Mouse (Mus musculus): ENCODE measurements around the gene Rgs7bp. TPM values are rescaled to one million over a fixed set of nuclear protein-coding genes. Genes with fewer than 3 reads are reported as not detected.
A peak's percentile ranks its signal among the peaks of the same experiment; 100 is the strongest.

Gene Rgs7bp
- polyA plus RNA-seq, 1 experiment from 2014 or later, result 0.31 TPM

- H3K4me2 ChIP-seq (ENCODE audit: low read depth, low read length), result peak overlapping the region; percentile 69
- H3K27ac ChIP-seq (ENCODE audit: low read length), result no peak overlapping the region
- no peak overlapping the region for H3K9ac ChIP-seq (ENCODE audit: low read depth, low read length)
- H3K27me3 ChIP-seq (ENCODE audit: control insufficient read depth, insufficient read depth, low read depth, low read length), result peaks cover 34% of the 10 kb centered on the region
- peak overlapping the region; percentile 56 for H3K4me3 ChIP-seq (ENCODE audit: low read depth, low read length)
- WGBS (ENCODE audit: insufficient replicate concordance), result 0% methylated on average over 8 of the region's 8 CpGs
- ATAC-seq (ENCODE audit: low read depth), result no peak
- H3K9me3 ChIP-seq (replicated peaks; ENCODE audit: control insufficient read depth, low read length), result no peaks in the 10 kb centered on the region
- H3K36me3 ChIP-seq (ENCODE audit: control insufficient read depth, insufficient read depth), result no peaks in the 10 kb centered on the region
- no peaks in the 10 kb centered on the region for H3K4me1 ChIP-seq (ENCODE audit: control insufficient read depth, low read depth, low read length)
These were observed 195 bp upstream of the Rgs7bp start for GRCm38 (mm10) chr13:105054941-105055309.

GRCm38 (mm10) chr13:105053618-105054017, 1.1 kb downstream of the Rgs7bp start:
- Histone ChIP-seq H3K4me3 (ENCODE audit: low read depth, low read length) (peak overlapping the region; percentile 56), H3K36me3 (ENCODE audit: control insufficient read depth, insufficient read depth) (no peaks in the 10 kb centered on the region), H3K27ac (ENCODE audit: low read length) (no peak overlapping the region), H3K9me3 (replicated peaks; ENCODE audit: control insufficient read depth, low read length) (no peaks in the 10 kb centered on the region), H3K4me1 (ENCODE audit: control insufficient read depth, low read depth, low read length) (no peaks in the 10 kb centered on the region), H3K9ac (ENCODE audit: low read depth, low read length) (no peak overlapping the region), H3K27me3 (ENCODE audit: control insufficient read depth, insufficient read depth, low read depth, low read length) (peaks cover 34% of the 10 kb centered on the region), H3K4me2 (ENCODE audit: low read depth, low read length) (peak overlapping the region; percentile 69)
- no peak for ATAC-seq (ENCODE audit: low read depth)
- WGBS (ENCODE audit: insufficient replicate concordance), result 6% methylated on average over 12 of the region's 12 CpGs

GRCm38 (mm10) chr13:105051432-105051831, 3.3 kb downstream of the Rgs7bp start:
- ATAC-seq (ENCODE audit: low read depth), result no peak
- Histone ChIP-seq H3K36me3 (ENCODE audit: control insufficient read depth, insufficient read depth) (no peaks in the 10 kb centered on the region), H3K27ac (ENCODE audit: low read length) (no peak overlapping the region), H3K9me3 (replicated peaks; ENCODE audit: control insufficient read depth, low read length) (no peaks in the 10 kb centered on the region), H3K4me2 (ENCODE audit: low read depth, low read length) (no peak overlapping the region), H3K27me3 (ENCODE audit: control insufficient read depth, insufficient read depth, low read depth, low read length) (peaks cover 34% of the 10 kb centered on the region), H3K9ac (ENCODE audit: low read depth, low read length) (no peak overlapping the region), H3K4me3 (ENCODE audit: low read depth, low read length) (no peak overlapping the region), H3K4me1 (ENCODE audit: control insufficient read depth, low read depth, low read length) (no peaks in the 10 kb centered on the region)
- WGBS (ENCODE audit: insufficient replicate concordance), result 13% methylated on average over 6 of the region's 6 CpGs

GRCm38 (mm10) chr13:105048662-105049061, 6.1 kb downstream of the Rgs7bp start:
- no peak overlapping the region for H3K4me3 ChIP-seq (ENCODE audit: low read depth, low read length)
- H3K9ac ChIP-seq (ENCODE audit: low read depth, low read length), result no peak overlapping the region
- peak; percentile 60 for ATAC-seq (ENCODE audit: low read depth)
- no peaks in the 10 kb centered on the region for H3K36me3 ChIP-seq (ENCODE audit: control insufficient read depth, insufficient read depth)
- H3K9me3 ChIP-seq (replicated peaks; ENCODE audit: control insufficient read depth, low read length), result no peaks in the 10 kb centered on the region
- WGBS (ENCODE audit: insufficient replicate concordance), result 13% methylated on average over 8 of the region's 8 CpGs
- H3K4me2 ChIP-seq (ENCODE audit: low read depth, low read length), result no peak overlapping the region
- H3K27ac ChIP-seq (ENCODE audit: low read length), result no peak overlapping the region
- H3K4me1 ChIP-seq (ENCODE audit: control insufficient read depth, low read depth, low read length), result no peaks in the 10 kb centered on the region
- H3K27me3 ChIP-seq (ENCODE audit: control insufficient read depth, insufficient read depth, low read depth, low read length), result peaks cover 14% of the 10 kb centered on the region

DNA sequence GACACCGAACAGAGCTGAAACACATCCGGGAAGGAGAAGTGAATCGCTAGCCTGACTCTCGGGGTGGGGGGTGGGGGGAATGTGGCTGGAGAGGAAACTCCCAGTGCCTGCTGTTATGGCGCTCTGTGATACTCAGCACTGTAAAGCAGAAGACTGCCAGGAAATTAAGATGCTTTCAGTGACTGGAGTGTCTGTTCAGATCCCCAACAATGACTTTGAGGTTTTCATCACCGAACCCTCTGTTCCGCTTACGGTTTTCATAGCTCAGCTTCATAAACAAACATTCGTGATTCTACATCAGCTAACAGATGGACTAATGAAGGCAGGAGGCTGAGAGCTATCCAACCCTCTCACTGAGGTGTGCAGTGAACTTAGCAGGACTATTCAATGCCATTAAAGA, 7.4 kb downstream of the Rgs7bp start:
- peaks cover 2% of the 10 kb centered on the region; the same call in 1 of the 2 replicates for H3K27me3 ChIP-seq (ENCODE audit: control insufficient read depth, insufficient read depth, low read depth, low read length)
- WGBS (ENCODE audit: insufficient replicate concordance), result 13% methylated on average over 9 of the region's 9 CpGs
- H3K9me3 ChIP-seq (replicated peaks; ENCODE audit: control insufficient read depth, low read length), result no peaks in the 10 kb centered on the region
- no peaks in the 10 kb centered on the region for H3K4me1 ChIP-seq (ENCODE audit: control insufficient read depth, low read depth, low read length)
- no peak overlapping the region for H3K4me2 ChIP-seq (ENCODE audit: low read depth, low read length)
- H3K9ac ChIP-seq (ENCODE audit: low read depth, low read length), result no peak overlapping the region
- ATAC-seq (ENCODE audit: low read depth), result no peak; the same call in 1 of the 2 replicates
- H3K4me3 ChIP-seq (ENCODE audit: low read depth, low read length), result no peak overlapping the region
- H3K36me3 ChIP-seq (ENCODE audit: control insufficient read depth, insufficient read depth), result no peaks in the 10 kb centered on the region
- H3K27ac ChIP-seq (ENCODE audit: low read length), result no peak overlapping the region

GRCm38 (mm10) chr13:105043882-105044281, 10.8 kb downstream of the Rgs7bp start:
- Histone ChIP-seq H3K9me3 (replicated peaks; ENCODE audit: control insufficient read depth, low read length) (no peaks in the 10 kb centered on the region), H3K27ac (ENCODE audit: low read length) (no peak overlapping the region), H3K27me3 (ENCODE audit: control insufficient read depth, insufficient read depth, low read depth, low read length) (no peaks in the 10 kb centered on the region; the same call in 1 of the 2 replicates), H3K9ac (ENCODE audit: low read depth, low read length) (no peak overlapping the region), H3K4me2 (ENCODE audit: low read depth, low read length) (no peak overlapping the region), H3K36me3 (ENCODE audit: control insufficient read depth, insufficient read depth) (no peaks in the 10 kb centered on the region), H3K4me3 (ENCODE audit: low read depth, low read length) (no peak overlapping the region), H3K4me1 (ENCODE audit: control insufficient read depth, low read depth, low read length) (no peaks in the 10 kb centered on the region)
- 50% methylated on average over 3 of the region's 3 CpGs for WGBS (ENCODE audit: insufficient replicate concordance)
- ATAC-seq (ENCODE audit: low read depth), result no peak

- WGBS (ENCODE audit: insufficient replicate concordance), result 59% methylated on average over 5 of the region's 5 CpGs
- ATAC-seq (ENCODE audit: low read depth), result no peak
- H3K4me1 ChIP-seq (ENCODE audit: control insufficient read depth, low read depth, low read length), result no peaks in the 10 kb centered on the region
These were observed 16.4 kb downstream of the Rgs7bp start for GRCm38 (mm10) chr13:105038334-105038733.

DNA sequence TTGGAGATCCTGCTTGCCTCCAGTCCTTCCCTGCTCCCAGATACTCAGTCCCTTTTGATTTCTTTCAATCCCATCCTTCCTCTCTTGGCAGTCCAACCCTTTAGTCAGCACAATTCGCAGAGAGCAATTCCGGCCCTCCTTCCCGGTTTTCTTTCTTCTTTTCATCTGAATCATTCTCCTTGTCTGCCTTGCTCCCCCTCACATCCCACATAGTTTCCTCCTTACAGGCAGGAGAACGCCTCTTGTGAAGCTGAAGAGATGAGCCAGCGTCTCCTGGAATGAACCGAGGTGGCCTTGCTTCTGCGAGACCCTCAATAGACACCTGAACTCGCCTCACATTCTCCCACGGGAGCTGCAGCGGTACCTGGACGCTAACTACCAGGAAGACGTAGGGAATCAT, 16.9 kb downstream of the Rgs7bp start:
- no peaks in the 10 kb centered on the region for H3K27me3 ChIP-seq (ENCODE audit: control insufficient read depth, insufficient read depth, low read depth, low read length)
- WGBS (ENCODE audit: insufficient replicate concordance), result 75% methylated on average over 12 of the region's 12 CpGs
- no peak overlapping the region for H3K4me2 ChIP-seq (ENCODE audit: low read depth, low read length)
- ATAC-seq (ENCODE audit: low read depth), result no peak
- no peak overlapping the region for H3K9ac ChIP-seq (ENCODE audit: low read depth, low read length)
- no peak overlapping the region for H3K4me3 ChIP-seq (ENCODE audit: low read depth, low read length)
- H3K9me3 ChIP-seq (replicated peaks; ENCODE audit: control insufficient read depth, low read length), result no peaks in the 10 kb centered on the region
- H3K27ac ChIP-seq (ENCODE audit: low read length), result no peak overlapping the region
- no peaks in the 10 kb centered on the region for H3K36me3 ChIP-seq (ENCODE audit: control insufficient read depth, insufficient read depth)
- H3K4me1 ChIP-seq (ENCODE audit: control insufficient read depth, low read depth, low read length), result no peaks in the 10 kb centered on the region

More at GRCm38 (mm10) chr13:105038334-105038733, 16.4 kb downstream of the Rgs7bp start:
- no peak overlapping the region for H3K4me3 ChIP-seq (ENCODE audit: low read depth, low read length)
- no peaks in the 10 kb centered on the region for H3K36me3 ChIP-seq (ENCODE audit: control insufficient read depth, insufficient read depth)
- no peak overlapping the region for H3K4me2 ChIP-seq (ENCODE audit: low read depth, low read length)
- no peaks in the 10 kb centered on the region for H3K9me3 ChIP-seq (replicated peaks; ENCODE audit: control insufficient read depth, low read length)
- no peak overlapping the region for H3K27ac ChIP-seq (ENCODE audit: low read length)
- no peaks in the 10 kb centered on the region for H3K27me3 ChIP-seq (ENCODE audit: control insufficient read depth, insufficient read depth, low read depth, low read length)
- H3K9ac ChIP-seq (ENCODE audit: low read depth, low read length), result no peak overlapping the region

DNA sequence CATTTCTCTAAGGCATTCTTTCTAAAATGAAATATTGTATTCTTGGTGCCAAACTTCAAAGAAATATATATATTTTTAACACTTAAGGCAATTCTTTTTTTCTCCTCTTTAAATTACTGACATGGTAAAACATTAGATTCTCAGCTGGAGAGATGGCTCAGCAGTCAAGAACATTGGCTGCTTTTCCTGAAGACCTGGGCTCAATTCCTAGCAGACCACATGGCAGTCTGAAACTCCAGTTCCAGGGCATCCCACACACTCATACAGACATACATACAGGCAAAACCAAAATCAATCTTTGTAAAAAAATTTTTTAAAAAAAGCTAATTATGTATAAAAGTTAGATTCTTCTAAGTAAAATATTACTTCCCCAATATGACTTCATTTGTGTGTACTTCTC, 22.8 kb downstream of the Rgs7bp start:
- Histone ChIP-seq H3K9me3 (replicated peaks; ENCODE audit: control insufficient read depth, low read length) (no peaks in the 10 kb centered on the region), H3K36me3 (ENCODE audit: control insufficient read depth, insufficient read depth) (no peaks in the 10 kb centered on the region), H3K4me1 (ENCODE audit: control insufficient read depth, low read depth, low read length) (no peaks in the 10 kb centered on the region), H3K4me2 (ENCODE audit: low read depth, low read length) (no peak overlapping the region), H3K9ac (ENCODE audit: low read depth, low read length) (no peak overlapping the region), H3K27ac (ENCODE audit: low read length) (no peak overlapping the region), H3K4me3 (ENCODE audit: low read depth, low read length) (no peak overlapping the region), H3K27me3 (ENCODE audit: control insufficient read depth, insufficient read depth, low read depth, low read length) (no peaks in the 10 kb centered on the region)
- ATAC-seq (ENCODE audit: low read depth), result no peak

Measured in liver, embryonic 16.5 days (tissue).